Mouse (Mus musculus) liver, adult 2 months (tissue): ENCODE measurements around the gene Vps13d.

Experiments used
- CTCF ChIP-seq: fragments of 200-500 bp; IDR thresholded peaks from 2 replicates; pipeline ENCODE4 v1.5.1; 2011; ENCODE audit warnings: low read depth, low read length, control low read depth
- POLR2A ChIP-seq: fragments of 200-500 bp; IDR thresholded peaks from 2 replicates; pipeline ENCODE4 v1.6.1; 2011; ENCODE audit warnings: low read length, control low read depth; ENCODE audit not compliant: insufficient read depth; ENCODE audit errors: extremely low read depth

DNA sequence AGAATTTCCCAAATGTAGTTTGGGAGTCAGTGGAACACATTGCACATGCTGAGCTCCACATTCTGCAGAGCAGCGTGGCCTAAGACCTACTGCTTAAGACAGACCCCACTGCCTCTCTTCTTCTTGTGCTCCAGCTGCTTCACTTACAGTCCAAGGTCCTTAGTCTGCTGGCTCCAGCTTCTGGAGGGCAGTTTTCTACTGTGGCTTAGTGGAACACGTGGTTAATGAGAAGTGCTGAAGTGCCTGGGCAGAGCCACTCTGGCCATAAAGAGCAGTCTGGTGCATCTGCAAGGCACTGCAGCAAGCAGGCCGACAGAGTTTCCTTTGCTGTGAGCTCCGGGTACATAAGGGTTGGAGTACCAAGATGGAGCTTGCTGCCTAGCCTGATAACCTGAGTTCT, 163.3 kb downstream of the Vps13d start:
- TF ChIP-seq CTCF, result no peak
- no peak for TF ChIP-seq POLR2A
